Mouse (Mus musculus) spleen, postnatal 4 days (tissue): Measurements from ENCODE around the gene Usp8.
A peak's percentile ranks its signal among the peaks of the same experiment; 100 is the strongest.

Experiments used
- DNase-seq, 2 experiments: peaks; one replicate each; pipeline ENCODE4 v3.0.0; 2022; ENCODE audit warnings: low spot score in 2 of 2

The Usp8 gene

DNA sequence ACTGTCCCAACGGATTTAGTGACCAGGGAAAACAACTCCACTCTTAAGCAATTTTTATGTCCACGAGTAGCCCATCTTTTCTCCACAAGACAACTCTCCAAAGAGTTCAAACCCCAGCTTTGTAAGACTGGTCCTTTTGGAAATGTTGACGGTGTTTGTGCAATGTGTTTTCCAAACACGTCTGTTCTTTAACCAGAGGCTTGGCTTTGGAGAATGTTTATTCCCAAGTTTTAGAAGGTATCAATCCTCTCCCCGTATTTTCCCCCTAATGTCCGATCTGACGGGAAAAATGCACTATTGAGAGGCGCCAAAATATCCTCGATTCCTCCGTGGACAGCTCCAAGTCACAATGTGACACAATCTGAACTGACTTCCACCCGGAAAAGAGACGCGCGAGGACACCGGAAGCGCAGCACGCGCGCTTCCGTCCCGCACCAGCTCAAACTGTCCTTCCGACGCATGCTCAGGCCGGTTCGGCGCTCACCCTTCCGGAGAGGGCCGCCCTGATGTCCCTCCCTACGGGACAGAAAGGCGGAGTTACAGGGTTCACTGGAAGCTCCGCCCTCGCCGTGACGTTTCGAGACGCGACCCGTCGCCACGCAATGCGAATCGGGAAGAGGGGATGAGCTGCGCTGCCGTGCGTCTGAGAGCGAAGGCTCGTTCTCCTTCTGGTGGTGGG is at the start of gene Usp8:
TSS of gene Usp8 (plus strand) at position 570 of the 679 bp plus-strand sequence.
- peak; percentile 96 to 98 for DNase-seq

DNA sequence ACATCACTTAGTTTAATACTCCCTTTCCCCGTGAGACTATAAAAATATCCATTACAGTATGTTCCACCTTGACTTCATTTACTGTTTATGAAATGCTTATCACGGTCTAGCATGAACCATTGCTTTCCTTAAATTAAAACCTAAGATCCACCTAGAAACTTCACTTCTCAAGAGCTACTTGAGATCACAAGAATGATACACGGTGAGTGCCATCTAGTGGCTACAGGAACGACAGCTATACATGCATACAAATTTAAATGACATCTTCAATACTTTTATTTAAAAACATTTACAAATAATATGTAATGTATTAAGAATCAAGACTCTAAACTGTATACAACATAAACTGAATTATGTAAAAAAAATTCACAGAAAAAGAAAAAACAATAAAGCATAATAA is 43.6 kb upstream of the Usp8 start:
- DNase-seq, result no peak

DNA sequence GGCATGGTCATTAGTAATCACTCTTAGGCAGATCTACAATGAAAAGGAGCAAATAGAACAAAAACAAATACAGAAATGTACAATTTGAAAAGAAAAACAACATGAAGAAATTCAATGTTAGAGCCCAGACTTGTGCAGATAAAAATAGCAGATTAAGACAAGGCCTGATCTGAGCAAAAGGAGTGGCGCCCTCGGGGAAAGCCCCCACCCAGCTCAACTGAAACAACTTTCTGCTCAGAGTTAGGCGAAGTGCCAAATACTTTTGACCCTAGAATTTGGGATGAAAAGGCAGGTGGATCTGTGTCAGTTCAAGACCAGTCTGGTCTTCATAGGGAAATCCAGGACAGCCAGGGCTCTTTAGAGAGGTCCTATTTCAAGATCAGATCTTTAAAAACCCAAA is 41.1 kb upstream of the Usp8 start:
- DNase-seq, result no peak

DNA sequence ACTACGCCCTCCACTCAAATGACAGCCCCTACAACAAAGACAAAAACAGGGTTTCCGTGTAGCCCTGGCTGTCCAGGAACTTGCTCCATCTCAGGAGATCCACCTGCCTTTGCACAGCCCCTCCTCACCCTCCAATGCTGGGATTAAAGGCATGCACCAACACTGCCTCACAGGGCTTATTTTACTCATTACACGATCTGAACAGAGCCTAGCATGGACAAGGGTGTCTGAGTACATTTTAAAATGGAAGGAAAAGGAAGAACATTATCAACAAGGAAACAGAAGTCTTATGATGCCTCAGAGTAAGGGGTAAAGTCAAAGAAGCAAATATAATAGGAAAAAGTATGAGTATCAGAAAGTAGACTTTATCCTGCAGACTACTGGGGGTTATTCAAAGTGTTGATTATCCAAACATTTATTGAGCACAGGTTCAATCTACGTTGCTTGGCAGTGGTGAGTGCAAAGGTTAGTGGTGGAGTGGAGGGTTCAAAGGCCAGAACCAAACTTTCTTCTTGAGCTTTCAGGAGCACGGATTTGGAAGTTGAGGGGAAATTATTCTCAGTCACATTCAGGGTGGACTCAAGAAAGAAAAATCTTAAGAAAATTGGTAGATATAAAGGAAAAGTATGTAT is 38.4 kb upstream of the Usp8 start:
- no peak for DNase-seq

DNA sequence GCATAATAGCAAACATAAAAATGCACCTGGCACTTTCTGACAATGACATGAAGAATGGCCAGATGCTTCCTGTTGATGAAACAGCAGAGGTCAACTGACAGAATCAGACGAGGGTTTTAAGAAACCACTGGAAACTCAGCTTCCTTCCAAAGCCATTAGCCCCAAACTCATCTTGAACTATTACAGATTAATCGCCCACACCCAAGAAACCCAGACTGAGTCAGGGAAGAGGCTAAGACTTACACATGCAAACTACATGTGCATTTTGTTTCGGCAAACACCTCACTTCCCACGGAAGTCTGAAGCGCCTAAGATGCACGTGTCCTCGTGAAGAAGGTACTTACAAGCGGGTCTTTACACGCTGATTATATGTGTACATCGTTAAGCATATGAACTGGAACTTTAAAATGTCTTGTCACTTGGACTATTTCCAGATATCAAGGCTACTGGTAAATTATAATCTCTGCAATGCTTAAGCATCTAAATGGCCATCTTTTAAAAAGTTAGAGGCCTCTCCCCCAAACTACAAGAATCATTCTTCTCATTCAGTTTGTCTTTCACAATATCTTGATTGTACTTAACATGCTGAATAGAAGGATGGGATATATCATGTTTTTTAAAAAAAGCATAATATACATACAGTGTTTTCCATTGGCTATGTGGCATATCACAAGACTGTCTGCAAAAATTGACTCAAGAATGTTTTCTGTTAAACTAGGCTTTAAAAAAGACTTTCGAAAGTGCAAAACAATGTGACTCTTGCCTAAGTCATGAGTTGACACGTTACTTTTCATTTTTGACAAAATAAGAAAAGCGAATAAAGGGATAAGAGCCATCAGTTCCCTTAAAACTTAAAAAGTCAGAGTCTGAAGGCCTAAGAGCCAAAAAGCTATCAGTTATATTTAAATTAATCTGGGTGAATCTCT is 33.5 kb upstream of the Usp8 start:
- DNase-seq, result no peak

DNA sequence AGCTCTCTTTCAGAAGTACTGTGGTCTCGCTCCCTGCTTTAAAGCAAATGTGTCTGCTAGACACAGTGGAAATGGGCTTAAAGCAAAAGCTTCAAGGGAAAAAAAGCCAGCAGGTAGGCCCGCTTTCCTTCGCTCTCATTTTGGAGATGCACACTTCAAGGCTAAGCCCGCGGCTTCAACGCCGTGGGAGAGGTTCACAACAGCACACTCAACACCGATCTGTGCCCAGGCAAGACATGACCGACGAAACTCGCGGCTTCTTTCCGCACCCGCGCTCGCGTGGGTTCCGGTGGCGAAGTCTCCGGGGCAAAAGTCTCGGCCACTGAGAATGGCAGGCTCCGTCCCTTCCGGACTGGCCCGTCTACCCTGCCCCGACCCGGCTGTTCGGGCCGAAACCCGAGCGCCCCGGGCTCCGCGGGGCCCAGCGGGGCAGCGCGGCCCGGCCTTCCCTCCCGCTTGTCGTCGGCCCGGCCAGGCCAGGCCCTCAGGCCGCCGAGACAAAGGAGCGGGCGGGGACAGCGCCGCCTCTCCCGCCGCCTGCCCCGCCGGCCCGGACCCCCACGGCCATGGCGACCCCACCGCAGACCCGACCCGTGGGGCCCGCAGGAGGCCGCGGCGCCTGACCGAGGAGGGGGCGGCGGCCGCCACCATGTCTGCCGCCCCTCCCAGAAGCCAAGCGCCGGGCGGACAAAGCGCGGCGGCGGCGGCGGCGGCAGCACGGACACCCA is 32.5 kb upstream of the Usp8 start:
- peak; percentile 49 to 81 for DNase-seq

DNA sequence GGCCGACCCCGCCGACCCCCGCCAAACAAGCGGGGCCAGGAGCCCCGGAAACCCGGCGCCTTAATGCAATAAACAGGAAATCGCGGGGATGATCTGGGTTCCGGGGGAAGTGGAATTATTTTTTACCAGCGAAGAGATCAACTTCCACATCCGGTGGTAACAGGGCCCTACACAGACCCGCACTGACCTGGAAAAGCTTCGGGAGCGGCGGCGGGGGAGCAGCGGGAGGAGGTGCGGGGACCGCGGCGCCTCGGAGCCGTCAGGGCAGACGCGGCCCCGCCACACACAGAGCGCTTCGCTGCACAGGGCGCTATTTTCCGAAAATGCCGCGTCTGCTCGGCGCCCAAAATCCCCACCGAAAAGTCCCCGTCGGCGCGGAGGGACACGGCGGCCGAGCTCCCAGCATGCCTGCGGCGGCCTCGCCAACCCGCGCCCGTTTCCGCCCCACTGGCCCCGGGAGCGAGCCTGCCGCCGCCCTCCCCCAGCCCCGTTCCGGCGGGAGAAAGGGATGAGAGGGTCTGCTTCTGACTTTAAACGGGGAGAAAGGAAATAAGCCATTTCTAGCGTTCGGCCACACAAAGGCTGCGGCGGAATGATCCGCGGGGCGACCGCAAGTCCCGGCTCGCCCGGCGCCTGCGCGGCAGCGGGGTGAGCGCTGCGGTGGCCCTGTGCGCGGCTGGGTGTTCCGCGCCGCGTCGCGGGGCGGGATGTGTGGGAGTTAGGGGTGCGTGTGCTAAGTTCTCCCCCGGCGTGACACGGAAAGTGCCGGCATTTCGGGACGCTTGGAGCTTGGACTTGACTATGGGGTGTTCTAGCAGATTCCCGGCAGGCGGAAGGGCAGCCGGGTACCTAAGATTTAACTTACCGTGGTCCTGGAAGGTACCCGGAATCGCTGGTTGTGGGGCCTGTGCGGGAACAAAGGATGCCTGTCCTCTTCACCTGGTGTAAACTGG is 31.7 kb upstream of the Usp8 start:
- peak; percentile 84 to 94 for DNase-seq

DNA sequence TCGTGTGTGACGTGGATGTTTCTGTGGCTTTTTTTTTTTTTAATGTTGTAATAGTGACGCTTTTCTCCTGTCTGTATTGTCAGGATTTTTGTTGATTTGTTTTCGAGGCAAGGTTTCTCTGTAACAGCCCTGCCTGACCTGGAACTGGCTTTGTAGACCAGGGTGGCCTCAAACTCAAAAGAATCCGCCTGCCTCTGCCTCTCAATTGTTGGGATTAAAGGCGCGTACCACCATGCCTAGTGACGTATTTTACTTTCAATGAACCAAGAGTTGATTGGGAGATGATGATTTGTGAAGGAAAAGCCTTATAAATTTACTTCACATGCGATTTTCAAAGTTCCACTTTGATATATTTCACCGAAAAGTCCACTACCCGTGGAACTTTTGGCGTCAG is 31.0 kb upstream of the Usp8 start, which contains the start of gene Gabpb1:
TSS of gene Gabpb1 (minus strand) at position 216 of the 394 bp plus-strand sequence.
- no peak for DNase-seq

DNA sequence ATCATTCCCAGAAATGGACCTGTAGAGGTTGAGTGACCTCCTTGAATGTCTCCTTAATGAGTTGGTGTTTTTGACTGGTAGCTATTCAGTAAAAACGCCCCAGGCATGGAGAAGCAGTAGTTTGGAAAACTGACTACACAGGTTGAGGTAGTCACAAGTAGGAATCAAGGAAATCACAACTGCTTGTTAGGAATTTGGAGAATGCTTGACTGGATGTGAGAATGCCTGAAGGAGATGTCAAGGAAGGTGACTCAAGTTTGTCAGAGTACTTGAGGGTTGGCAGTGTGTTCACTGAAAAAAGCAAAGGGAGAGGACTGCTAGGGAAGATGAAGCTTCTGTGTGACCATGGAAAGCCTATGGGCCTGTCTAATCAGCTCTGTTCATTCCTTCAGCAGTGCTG is 29.8 kb upstream of the Usp8 start:
- DNase-seq, result no peak

DNA sequence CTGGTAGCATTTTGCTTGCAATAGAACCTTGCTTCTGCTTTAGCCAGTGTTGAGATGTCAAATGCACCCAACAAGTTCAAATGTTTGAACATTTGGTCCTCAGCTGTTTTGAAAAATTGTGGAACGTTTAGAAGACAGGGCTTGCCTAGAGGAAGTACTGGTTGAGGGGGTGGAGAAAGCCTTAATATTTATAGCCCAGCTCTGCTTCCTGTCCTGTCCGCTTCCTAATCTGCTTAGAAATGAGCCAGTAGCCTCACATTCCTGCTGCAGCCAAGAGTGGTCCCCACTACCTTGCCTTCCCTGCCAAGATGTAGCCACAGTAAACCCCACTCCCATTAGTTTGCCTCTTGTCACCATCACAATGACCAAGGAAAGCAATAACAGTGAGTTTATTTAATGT is 24.8 kb upstream of the Usp8 start:
- DNase-seq, result no peak

DNA sequence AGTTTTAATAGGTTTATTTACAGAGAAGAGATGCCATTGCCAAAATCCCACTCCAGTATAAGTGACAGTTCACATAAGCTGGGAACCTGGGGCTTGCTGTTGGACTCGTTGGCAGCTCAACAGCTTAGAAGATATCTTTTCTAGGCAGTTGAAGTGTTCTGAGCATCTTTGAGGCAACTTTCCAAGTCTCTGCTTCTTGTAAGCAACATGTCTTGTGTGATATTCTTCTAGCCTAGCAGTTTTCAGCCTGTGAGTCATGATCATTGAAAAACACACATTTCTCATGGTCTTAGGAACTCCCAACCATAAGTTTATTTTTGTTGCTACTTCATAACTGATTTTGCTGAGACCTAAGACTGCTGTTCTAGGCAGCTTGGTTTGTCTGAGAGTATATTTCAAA is 24.2 kb upstream of the Usp8 start:
- DNase-seq, result no peak

DNA sequence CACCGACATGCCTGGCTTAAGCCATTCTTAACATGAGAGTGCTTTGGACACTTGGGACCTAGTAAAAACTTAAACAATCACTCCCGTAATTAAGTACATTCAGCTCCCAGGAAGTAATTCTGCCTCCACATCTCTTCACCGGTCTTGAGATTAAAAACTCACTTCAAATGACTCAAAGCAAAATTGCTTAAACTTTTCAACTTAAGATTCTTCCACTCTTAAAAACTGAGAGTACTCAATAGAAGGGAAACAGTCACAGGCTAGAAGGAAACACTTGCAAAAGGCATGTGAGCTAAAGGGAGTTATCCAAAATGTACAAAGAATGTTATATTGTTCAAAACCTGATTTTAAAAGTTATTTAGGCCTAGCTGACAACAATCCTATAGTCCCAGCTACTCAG is 15.8 kb upstream of the Usp8 start:
- DNase-seq, result no peak

DNA sequence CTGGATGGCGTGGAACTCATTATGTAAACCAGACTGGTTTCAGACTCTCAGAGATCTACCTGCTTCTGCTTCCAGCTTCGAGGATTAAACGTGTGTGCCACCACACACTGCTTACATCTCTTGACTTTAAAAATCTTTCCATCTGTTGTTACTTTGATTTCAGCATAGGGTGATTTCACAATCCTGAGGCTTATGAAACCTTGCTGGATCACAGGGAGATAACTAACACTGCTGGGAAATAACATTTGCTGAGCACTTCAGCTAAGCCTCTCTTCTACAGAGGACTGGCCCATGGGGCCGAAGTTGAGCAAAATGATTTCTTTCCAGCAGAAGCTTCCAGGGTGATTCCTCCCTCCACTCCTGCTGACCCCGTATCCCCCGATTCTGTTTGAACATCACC is 11.8 kb upstream of the Usp8 start:
- no peak for DNase-seq

DNA sequence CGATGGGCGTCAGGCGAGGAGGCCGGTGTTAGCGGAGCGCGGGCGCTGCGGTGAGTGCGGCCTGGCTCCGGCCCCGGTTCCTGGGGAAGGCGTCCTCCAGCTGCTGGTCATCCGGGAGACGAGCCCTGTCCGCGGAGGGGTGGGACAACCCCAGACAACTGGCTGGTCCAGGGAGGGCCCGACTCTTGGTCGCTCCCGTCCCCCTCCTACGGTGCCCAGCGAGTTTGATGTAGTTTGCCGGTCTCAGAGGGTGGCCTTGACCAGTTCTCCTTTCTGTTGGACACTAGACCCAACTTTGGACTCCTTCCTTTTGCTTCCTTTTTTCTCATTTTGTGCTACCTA is 281 bp downstream of the Usp8 start:
- no peak for DNase-seq

DNA sequence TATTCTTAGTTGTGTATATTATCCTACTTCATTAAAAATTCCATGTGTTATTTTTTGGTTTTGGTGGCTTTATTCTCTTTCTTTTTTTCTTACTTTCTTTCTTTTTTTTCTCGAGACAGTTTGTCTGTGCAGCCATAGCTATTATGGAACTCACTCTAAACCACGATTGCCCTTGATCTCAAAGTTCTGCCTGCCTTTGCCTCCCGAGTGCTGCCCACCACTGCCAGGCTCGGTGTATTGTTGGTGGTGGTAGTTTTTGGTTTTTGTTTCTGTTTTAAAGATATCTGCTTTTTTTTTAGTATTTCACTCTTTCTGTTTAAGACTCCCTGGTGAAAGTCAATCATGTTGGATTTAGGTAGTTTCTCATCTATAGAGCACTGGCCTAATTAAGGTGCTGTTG is 1.2 kb downstream of the Usp8 start:
- DNase-seq, result no peak

DNA sequence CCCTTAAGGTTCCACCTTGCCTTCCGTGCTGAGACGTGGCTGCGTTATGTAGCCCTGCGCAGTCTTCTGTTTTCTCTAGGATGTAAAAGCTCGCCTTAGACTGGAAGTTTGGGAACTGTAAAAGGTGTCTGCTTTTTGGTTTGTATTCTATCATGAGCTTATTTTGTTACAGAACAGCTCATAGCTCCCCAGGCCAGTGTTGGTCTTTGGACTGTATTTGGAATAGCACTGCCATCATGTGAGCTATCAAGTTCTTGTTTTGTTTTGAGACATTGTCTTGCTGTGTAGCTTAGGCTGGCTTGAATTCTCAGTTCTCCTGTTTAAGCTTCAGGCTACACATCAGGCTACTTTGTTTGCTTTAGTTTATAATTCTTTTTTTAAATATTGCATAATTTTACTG is 5.4 kb downstream of the Usp8 start:
- no peak for DNase-seq

DNA sequence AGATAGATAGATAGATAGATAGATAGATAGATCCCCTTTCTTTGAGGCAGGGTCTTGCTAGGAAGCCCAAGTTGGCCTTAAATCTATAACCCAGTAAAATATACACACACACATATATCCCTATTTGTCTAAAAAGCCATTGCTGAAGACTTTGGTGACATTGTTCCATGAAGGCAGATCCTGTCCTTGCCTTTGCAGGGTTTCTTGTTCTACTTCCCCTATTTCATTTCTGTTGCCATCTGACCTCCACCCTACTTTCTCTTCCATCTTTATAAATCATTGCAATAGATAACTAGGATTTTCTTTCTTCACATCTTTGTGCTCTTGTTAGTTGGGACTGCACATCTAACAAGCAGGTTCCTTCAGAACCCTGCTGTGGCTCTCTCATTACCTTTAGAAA is 5.8 kb downstream of the Usp8 start:
- DNase-seq, result no peak

DNA sequence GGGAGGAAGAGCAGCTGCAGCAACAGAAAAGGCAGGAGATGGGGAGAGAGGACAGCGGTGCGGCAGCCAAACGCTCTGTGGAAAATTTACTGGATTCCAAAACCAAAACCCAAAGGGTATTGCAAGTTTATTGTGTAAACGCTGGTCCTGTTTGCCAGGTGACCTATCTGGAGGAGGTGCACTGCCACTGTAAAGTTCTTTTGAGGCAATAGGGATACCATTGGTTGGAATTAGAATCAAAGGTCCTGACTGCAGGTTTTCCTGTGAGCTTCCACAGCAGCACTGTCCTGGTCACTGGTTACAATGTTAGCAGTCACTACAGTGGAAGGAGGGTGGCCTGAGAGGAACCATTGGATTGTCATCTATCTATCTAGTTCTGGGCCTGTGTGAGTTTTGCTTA is 22.1 kb downstream of the Usp8 start:
- no peak for DNase-seq

DNA sequence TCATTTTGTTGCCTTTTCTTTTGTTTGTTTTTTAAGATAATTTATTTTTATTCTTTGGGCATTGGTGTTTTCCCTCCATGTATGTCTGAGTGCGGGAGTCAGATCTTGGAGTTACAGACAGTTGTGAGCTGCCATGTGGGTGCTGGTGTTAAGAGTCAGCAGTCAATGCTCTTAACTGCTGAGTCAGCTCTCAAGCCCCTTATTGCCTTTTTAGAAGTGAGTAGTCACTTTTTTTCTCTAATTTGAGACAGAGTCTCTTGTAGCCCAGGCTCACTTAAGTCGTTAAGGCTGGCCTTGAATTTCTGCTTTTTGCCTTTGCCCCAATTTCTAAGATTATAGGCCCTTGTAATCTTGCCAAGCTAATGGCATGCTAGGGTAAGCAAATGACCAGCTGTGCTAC is 23.4 kb downstream of the Usp8 start:
- no peak for DNase-seq

DNA sequence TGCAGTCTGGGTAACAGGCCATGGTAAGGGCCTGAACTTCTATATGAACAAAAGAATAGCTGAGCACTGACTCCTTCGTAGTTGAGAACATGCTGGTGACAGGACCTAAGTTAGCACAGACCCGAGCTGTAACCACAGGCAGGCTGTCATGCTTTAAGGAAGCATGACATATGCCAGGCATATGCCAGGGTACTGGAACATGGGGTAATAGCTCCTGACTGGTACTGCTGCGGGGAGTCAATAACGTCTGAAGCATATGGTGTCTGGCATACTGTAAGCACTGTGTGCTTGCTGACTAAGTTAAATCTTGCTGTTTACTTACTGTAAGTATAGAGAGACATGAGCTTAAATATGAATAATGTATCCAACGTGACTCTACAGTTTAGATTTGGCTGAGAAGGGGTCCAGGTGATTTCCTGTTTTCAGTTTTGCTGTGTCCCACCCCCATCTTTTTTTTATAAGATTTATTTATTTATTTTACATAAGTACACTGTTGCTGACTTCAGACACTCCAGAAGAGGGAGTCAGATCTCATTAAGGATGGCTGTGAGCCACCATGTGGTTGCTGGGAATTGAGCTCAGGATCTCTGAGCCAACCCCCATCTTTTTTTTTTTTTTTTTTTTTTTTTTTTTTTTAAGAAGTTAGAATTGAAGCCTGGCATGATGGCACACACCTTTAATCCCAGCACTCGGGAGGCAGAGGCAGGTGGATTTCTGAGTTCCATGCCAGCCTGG is 28.4 kb downstream of the Usp8 start:
- no peak for DNase-seq
